Mouse (Mus musculus) layer of hippocampus, adult 18-20 months (tissue): ENCODE measurements around the gene Nom1. TPM values are rescaled to one million over a fixed set of nuclear protein-coding genes. Genes with fewer than 3 reads are reported as not detected.

Experiments used
- DNase-seq, 2 experiments: peaks; one replicate each; pipeline ENCODE4 v3.0.0; 2022; ENCODE audit warnings: low spot score in 2 of 2
- total RNA-seq, 2 experiments: library from RNA; stranded (reverse); gene quantifications; 2 replicates each; pipeline ENCODE4 v1.2.3; 2021

Nom1 gene
- total RNA-seq, 2 experiments from 2014 or later: 19.6 to 23.3 TPM

GRCm38 (mm10) chr5:29470271-29470670 lies 35.8 kb downstream of the Nom1 start:
- no peak for DNase-seq

GRCm38 (mm10) chr5:29470851-29471394 lies 36.5 kb downstream of the Nom1 start:
- no peak for DNase-seq

GRCm38 (mm10) chr5:29471396-29471795 lies 36.9 kb downstream of the Nom1 start:
- no peak for DNase-seq

- DNase-seq: no peak
Measured at GRCm38 (mm10) chr5:29471855-29472665, 37.6 kb downstream of the Nom1 start.

- no peak for DNase-seq
Measured at GRCm38 (mm10) chr5:29473551-29474245, 39.2 kb downstream of the Nom1 start.

GRCm38 (mm10) chr5:29474246-29474960 lies 39.9 kb downstream of the Nom1 start:
- DNase-seq: no peak

- no peak for DNase-seq
Measured at GRCm38 (mm10) chr5:29475041-29475440, 40.6 kb downstream of the Nom1 start.

- DNase-seq: no peak
Measured at GRCm38 (mm10) chr5:29475556-29475955, 41.1 kb downstream of the Nom1 start.

GRCm38 (mm10) chr5:29476021-29476420 lies 41.6 kb downstream of the Nom1 start:
- DNase-seq: no peak

- DNase-seq: no peak
Measured at GRCm38 (mm10) chr5:29477474-29478207, 43.2 kb downstream of the Nom1 start.

- DNase-seq: no peak
Measured at GRCm38 (mm10) chr5:29478208-29479197, 44.0 kb downstream of the Nom1 start, which contains the start of gene Mnx1. TSS of gene Mnx1 (minus strand) at chr5:29478470.

- DNase-seq: no peak
Measured at GRCm38 (mm10) chr5:29479198-29479593, 44.7 kb downstream of the Nom1 start.

GRCm38 (mm10) chr5:29483801-29484200 lies 49.3 kb downstream of the Nom1 start:
- DNase-seq: no peak

- no peak for DNase-seq
Measured at GRCm38 (mm10) chr5:29484965-29485940, 50.8 kb downstream of the Nom1 start.

- no peak for DNase-seq
Measured at GRCm38 (mm10) chr5:29485941-29486320, 51.5 kb downstream of the Nom1 start.

GRCm38 (mm10) chr5:29487321-29487720 lies 52.9 kb downstream of the Nom1 start:
- DNase-seq: no peak

- DNase-seq: no peak
Measured at GRCm38 (mm10) chr5:29507013-29507412, 72.5 kb downstream of the Nom1 start.
